Mouse (Mus musculus): ENCODE results near the gene Wdr26.
A peak's percentile ranks its signal among the peaks of the same experiment; 100 is the strongest.

The Wdr26 gene

DNA sequence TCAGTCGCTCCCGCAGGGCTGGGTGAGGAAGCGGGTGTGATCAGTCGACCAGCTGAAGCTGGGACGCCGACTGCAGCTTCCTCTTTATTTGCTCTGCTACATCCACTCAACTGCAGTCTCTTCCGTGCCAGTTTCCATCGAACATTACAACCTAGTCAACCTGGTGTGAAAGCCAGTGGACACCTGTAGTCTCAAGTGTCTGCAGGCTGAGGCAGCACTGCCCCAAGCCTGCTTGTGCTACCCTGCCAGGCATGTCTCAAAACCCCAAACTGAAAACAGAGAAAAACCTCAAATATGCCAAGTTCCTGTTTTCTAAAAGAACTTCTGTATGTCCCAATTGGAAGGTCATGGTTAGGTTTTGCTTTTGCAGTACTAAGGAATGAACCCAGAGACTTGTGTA lies 41.6 kb downstream of the Wdr26 start:
- no peak for DNase-seq (ENCODE audit: low read depth in 2 of 2, low spot score in 2 of 2)

DNA sequence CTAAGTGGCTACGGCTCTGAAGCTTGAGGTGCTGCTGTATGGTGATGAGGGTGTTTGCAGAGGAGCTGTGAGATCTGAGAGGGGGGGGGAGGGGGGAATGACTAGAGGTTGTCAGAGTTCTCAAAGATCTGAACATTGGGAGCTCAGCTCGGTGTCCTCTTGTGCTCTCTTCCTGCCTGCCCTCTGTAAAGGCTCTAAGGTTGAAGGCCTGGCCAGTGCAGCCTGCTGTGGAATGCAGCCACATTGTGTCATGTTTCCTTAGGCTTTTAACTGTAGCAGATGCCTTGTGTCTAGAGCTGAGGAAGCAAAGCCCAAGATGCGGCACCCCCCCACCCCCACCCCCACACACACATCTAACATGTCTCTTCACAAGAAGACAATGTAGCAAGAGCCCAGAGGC lies 43.4 kb downstream of the Wdr26 start:
- no peak for DNase-seq (ENCODE audit: low read depth in 2 of 2, low spot score in 2 of 2)

DNA sequence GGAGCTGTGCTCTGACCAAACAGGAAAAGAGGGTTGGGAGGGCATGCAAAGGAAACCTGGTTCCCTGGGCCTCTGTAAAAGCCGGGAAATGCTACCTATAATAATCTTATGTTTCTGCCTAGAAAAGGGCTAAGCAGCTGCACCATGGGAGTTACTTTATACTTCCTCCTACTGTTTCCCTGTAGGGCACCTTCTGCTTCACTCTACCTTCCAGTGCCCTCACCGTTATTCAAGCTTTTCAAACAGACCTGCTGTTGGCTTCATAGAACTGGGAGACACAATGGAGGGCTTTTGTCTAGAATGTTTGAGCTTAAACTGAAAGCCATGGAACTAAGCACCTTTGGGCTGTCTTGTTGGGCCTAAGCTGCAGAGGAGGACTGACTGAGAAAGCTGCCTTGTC lies 44.0 kb downstream of the Wdr26 start:
- DNase-seq (ENCODE audit: low read depth in 2 of 2, low spot score in 2 of 2) = no peak

DNA sequence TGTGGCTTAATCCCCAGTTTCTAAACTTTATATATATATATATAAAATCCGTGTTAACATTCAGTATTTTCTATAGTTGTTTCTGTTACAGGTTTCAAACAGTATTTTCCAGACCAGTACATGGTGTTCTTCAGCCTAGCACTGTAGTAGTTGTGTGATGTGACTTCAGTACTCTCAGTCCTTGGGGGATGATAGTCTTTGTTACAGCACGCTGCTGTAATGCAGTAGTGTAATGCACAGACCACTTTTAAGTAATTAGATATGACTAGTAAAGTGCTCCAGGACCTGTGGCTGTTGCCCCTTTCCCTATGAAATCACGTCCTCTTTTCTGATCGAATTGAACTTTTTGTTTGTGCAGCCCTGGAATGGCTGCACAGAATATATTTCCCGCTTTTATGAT lies 60.3 kb downstream of the Wdr26 start:
- DNase-seq (ENCODE audit: low read depth in 2 of 2, low spot score in 2 of 2) = no peak

DNA sequence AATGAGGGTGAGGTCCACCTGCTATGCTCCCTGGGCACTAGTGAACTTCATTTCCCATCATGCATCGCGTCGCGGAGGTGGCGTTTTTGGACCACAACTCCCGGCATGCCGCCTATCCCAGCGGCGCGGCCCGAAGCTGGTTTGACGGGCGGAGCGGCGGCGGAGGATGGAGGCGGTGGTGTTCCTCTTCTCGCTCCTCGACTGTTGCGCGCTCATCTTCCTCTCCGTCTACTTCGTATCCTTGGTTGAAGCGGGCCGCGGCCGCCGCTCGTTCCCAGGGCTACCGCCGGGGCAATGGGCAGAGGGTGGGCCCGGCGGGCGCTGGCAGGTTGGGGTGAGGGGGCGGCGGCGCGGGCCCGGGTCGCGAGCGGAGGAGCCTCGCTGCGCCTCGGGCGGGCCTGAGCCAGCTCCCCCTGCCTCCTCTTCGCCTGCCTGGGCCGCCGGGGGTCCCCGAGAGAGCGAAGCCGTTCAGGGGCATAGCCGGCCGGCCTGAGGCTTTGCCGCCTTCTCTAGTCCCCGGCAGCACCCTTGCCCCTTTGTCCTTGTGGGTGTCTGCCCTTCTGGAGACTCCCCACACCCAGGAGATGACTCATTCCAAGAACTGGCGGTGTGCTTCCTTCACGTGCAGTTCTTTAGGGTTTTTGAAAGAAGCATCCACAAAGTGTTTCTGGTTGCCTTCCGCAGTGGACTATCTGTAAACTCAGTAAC lies 60.8 kb downstream of the Wdr26 start:
- peak; percentile 77 to 84 for DNase-seq (ENCODE audit: low read depth in 2 of 2, low spot score in 2 of 2)

DNA sequence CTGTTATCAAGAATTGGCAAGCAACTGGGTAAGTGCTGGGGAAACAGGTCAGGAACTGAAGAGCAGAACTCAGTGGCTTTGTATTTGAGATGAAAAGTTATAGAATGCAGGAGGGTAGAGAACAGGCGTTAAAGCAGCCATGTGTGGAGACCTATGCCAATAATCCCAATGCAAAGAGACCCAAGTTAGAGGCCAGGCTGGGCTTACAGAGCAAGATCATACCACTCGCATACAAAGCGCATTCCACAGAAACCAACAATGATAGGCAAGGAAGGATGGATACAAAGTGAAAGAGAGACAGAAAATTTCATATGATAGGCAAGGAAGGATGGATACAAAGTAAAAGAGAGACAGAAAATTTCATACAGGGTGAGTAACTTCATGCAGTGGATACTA lies 61.4 kb downstream of the Wdr26 start:
- DNase-seq (ENCODE audit: low read depth in 2 of 2, low spot score in 2 of 2) = no peak

DNA sequence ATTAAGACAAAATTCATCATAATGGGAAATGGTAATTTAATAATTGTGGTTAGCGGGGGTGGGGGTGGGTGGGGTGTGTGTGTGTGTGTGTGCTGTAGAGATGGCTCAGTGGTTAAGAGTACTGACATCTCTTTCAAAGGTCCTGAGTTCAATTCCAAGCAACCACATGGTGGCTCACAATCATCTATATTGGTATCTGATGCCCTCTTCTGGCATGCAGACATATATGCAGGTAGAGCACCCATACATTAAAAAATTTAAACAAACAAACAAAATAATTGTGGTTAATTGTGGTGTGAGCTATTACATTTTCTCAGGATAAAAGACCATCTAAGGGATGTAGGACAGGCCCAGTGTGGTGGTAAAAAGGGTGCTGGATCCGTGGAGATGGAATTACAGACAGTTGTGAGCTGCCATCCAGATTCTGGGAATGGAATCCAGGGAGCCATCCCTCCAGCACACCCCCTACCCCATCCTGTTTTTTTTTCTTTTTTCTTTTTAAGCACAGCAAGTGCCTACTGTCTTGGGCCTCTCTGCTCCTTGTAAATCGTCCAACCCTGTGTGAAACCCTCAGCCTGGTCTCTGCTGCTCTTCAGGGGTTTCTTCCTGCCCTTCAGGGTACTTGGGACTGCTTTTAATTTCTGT lies 62.3 kb downstream of the Wdr26 start:
- no peak for DNase-seq (ENCODE audit: low read depth in 2 of 2, low spot score in 2 of 2)

DNA sequence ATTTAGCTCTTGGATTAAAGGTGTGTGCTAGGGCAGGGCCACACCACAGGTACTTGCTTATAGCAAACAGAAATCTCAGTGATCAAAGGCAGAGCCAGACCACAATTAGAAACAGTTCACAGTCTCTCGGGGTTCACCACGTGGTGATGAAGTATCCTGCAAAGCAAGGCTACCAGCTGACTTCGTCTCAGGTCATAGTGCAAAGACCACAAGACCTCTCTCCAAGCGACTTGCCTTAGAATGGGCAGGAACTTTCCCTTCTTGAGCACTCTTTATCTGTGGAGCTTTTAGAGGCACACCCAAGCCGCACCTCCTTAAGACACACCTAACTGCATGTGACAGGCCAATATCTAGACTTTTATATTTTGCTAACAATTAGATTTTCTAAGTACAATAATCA lies 63.3 kb downstream of the Wdr26 start:
- no peak for DNase-seq (ENCODE audit: low read depth in 2 of 2, low spot score in 2 of 2)

DNA sequence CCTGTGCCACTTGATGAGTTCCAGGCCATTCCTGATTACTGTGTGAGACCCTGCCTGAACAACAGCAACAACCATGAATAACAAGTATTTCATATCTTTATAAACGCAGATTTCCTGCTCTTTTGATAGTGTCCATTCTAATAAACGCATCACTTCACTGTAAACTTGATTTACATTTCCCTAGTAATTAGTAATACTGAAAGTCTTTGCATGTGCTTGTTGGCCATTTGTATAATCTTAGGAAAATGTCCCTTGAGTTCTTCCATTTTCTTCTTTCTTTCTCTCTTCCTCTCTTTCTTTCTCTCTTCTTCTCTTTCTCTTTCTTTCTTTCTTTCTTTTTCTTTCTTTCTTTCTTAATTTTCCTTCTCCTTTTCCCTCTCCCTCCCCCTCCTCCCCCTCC lies 65.6 kb downstream of the Wdr26 start:
- DNase-seq (ENCODE audit: low read depth in 2 of 2, low spot score in 2 of 2) = no peak

DNA sequence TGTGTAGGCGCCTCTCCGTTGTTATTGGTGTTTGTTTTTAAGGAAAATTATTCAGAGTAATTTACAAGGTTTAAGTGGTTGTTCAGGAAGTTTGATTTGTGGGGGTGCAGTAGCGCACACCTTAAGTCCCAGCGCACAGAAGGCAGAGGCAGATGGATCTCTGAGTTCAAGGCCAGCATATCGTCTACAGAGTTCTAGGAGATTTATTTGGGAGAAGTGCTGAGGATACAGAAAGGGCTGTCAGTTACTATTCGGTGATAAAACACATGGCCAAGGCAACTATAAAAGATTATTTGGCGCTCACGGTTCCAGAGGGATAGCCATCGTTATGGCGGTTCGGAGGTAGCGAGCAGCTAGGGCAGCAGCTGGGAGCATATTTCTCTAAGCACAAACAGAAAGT lies 66.8 kb downstream of the Wdr26 start:
- DNase-seq (ENCODE audit: low read depth in 2 of 2, low spot score in 2 of 2) = no peak

DNA sequence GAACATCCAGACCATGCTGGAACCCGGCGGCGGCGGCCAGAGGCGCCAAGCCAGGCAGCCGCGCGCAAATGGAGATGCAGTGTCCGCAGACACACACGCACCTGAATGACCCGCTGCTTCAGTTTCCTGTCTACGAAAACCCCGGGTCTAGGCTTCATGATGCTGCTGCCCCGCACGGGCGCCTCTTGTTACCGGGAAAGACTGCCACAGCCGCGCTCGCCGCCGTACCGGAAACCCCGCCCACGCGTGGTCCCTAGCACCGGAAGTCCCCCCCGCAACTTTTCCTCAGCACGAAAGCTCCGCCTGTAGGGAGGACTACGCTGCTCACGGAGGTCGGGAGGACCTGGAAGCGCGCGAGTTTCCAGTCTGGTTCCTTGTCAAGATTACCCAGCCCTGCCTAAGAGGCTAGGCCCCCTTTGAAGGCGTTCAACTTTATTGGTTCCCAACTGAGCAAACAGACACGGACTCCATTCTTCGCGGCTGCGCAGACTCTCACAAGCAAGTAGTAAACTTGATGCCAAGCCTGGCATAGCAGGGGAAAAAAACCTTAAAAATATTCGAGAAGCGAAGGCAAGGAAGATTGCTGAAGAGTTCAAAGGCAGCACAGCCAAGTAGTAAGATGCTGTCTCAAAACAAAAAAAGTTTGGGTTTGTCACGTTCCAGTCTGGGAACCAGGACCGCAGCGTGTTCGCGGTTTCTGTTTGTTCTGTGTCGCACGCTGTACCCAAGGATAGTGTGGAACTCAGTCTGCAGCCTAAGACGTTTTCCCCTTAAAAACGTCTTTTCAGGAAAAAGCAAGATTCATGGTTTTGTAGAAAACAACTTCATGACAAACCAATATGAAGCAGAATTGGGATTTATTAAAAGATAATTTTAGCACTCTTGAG lies 67.6 kb downstream of the Wdr26 start, which contains the start of the genes Nvl and Cnih4:
TSS of gene Nvl (minus strand) at position 255 of the 887 bp plus-strand sequence.
TSS of gene Cnih4 (plus strand) at position 744 of the 887 bp plus-strand sequence.
- peak; percentile 88 to 89 for DNase-seq (ENCODE audit: low read depth in 2 of 2, low spot score in 2 of 2)

DNA sequence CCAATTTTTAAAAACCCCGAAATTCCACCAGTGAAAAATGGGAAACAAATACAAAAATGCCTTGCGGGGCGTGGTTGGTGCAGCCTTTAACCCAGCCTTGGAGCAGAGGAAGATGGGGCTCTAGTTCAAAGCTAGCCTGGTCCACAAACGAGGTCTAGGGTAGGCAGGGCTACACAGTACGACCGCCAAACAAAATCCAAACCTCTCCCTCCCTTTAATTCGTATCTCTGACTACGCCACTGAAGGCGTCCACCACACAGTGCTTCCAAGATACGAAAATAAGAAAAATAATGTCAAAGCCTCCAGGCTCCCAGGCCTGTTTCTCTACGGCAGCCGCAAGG lies 68.2 kb downstream of the Wdr26 start:
- no peak for DNase-seq (ENCODE audit: low read depth in 2 of 2, low spot score in 2 of 2)

DNA sequence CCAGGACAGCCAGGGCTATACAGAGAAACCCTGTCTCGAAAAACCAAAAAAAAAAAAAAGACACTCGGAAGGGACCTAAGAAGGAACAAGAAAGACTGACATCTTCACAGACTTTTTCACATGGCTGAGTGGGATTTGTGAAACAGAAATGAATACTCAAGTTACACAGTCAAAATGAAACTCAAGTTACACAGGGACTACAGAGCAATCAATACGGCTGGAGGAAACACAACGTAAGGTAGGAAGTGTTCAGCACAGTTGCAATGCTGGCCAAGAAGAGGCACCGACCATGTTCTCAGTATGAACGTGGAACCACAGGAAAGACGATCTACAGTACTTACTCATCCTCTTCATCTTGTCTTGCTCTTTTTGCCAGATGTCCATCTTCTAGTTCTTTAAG lies 73.1 kb downstream of the Wdr26 start:
- no peak for DNase-seq (ENCODE audit: low read depth in 2 of 2, low spot score in 2 of 2)

DNA sequence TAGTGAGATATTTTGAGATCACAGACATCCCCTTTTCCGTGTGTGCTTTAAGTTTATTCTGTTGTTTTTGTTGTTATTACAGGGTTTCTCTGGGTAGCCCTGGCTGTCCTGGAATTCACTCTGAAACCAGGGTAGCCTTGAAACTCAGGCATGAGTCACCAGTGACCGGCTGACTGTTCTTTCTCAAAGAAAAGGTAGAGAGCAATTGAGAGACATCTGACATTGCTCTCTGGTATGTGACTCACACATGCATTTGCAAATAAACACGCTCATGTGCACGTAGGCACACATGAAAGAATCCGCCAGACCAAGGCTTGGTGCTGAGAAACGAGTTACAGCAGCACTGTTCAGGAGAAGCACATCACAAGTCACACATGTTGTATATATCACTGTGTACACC lies 79.9 kb downstream of the Wdr26 start:
- no peak for DNase-seq (ENCODE audit: low read depth in 2 of 2, low spot score in 2 of 2)

DNA sequence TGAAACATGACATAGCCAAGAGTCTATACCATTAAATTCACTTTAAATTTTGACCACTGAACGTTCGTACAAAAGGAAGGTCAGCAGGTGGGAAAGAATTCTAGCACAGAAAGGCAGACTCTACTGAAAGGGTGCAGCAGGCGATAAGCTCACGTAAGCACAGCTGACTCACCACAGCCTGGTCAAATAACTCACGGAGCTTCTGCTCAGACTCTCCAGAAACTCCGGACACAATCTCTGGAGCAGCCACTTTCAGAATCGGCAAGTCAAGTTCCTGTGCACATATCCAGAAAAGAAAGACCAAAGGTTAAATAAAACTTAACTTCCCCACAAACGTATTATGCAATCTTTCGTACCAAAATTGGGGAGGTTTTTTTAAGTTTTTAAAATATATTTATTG lies 85.0 kb downstream of the Wdr26 start:
- DNase-seq (ENCODE audit: low read depth in 2 of 2, low spot score in 2 of 2) = no peak

DNA sequence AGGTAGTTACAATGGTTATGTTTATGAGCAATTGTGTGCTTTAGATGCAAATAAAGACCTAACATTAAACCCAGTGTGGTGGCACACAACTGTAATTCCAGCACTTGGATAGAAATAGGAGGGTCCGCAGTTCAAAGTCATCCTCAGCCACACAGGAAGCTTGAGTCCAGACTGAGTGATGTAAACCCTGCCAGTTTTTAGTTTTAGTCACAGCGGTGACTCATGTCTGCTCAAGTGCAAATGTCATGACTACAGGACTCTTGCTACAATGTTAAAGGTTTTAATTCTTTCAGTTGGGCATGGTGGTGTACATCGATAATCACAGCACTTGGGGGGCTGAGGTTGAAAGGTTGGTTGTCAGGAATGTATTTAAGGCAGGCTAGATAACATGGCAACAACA lies 85.9 kb downstream of the Wdr26 start:
- no peak for DNase-seq (ENCODE audit: low read depth in 2 of 2, low spot score in 2 of 2)

DNA sequence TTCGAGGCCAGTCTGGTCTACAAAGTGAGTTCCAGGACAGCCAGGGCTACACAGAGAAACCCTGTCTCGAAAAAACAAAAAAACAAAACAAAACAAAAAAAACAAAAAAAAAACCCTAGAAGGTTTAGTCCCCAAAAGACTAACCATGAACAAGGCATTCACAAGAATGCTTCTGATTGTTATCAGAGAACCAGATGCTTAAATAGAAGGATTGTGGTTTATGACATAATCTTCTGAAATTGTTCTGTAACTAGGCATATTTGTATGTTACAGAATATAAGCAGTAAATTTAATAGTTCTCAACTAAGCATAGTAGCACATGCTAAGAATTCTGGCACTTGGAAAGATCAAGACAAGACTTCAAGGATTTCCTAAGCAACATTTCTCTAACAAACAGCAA lies 87.7 kb downstream of the Wdr26 start:
- no peak for DNase-seq (ENCODE audit: low read depth in 2 of 2, low spot score in 2 of 2)

Data from CD8-positive naive resting alpha-beta T cell, adult 2 months (primary cell).